Mouse (Mus musculus): ENCODE results near the gene Izumo3. TPM values are rescaled to one million over a fixed set of nuclear protein-coding genes. Genes with fewer than 3 reads are reported as not detected.
"Not testable (repeated sequence)": the region's sequence is repeated elsewhere in the genome, so short reads cannot be mapped to it uniquely, and the experiment has no call there.

Izumo3 gene
- polyA plus RNA-seq (2016; fragmentation: Nextera tagmentation; extraction: Ambion mirVana), result not detected in 2 replicates

DNA sequence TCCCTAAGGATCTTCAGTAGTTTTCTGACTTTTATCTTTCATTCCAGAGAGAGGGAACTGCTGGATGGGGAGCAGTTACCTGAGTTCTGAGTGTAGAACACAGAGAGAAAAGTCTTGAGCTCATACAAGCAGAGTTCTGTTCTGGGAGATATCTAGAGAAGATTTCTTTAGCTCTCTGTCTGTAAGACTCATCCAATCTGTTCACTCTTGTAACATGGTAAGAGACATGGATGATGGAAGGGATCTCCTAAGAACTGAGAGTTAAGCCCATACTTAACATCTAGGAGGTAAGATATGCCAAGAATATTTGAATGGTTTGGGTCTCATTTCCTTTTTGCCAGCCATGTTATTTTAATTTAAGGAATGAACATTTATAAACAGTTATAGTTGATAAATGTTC, at the start of gene Izumo3:
Gene Izumo3, minus strand, starts transcription at position 101 of the 400 bp plus-strand sequence.
- Histone ChIP-seq H3K36me3 (no peaks in the 10 kb centered on the region), H3K9me3 (replicated peaks) (no peaks in the 10 kb centered on the region), H3K4me3 (no peak within 1 kb of the TSS), H3K27ac (no peak within 1 kb of the TSS), H3K4me1 (no peaks in the 10 kb centered on the region), H3K27me3 (ENCODE audit: low read depth, poor library complexity, severe bottlenecking) (no peaks in the 10 kb centered on the region)
- DNase-seq (ENCODE audit: low spot score), result no peak

DNA sequence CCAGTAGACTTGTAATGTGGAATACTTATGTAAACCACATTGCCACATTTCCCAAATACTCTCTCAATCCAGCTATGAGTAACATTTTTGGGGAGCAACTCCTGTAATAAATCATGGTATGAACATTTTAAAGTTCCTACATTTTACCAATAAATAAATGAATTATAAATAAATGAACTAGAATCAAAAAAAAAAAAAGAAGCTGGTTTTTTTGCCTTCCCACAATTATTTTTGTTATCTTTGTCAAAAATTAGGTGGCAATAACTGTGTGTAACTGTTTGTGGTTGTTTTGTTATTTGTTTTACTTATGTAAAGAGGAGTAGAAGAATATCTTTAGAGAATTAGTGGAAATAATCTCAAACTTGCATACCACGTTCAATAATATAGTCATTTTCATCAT, 44.6 kb upstream of the Izumo3 start, which contains the start of gene Gm12666:
Gene Gm12666, minus strand, starts transcription at position 101 of the 400 bp plus-strand sequence.
- H3K9me3 ChIP-seq (replicated peaks); H3K27me3 ChIP-seq (ENCODE audit: low read depth, poor library complexity, severe bottlenecking); H3K4me1 ChIP-seq; H3K27ac ChIP-seq; H3K36me3 ChIP-seq; H3K4me3 ChIP-seq; DNase-seq (ENCODE audit: low spot score): not testable (repeated sequence)
- 85% methylated on average over 1 of the region's 1 CpGs for WGBS

DNA sequence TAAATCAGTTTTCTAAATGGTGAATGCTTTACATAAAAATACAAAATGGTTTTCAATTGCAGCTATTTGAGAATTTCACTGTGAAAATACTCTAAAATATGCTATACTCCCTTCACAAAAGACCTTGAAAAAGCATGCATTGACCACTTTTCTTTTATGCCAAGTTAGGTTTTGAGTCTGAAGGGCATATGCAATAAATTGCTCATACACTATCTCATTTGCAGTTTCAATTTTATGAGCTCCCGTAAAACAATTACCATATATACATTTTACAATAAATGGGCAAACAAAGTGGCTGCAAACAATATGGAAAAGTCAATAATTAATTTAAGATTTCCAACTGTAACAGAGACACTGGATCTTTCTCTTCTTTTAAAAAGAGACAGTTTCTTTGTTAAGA, 5.6 kb upstream of the Izumo3 start:
- no peak overlapping the region for H3K4me3 ChIP-seq
- no peaks in the 10 kb centered on the region for H3K36me3 ChIP-seq
- no peak for DNase-seq (ENCODE audit: low spot score)
- 96% methylated on average over 1 of the region's 1 CpGs for WGBS
- no peaks in the 10 kb centered on the region for H3K27me3 ChIP-seq (ENCODE audit: low read depth, poor library complexity, severe bottlenecking)
- no peaks in the 10 kb centered on the region for H3K4me1 ChIP-seq
- H3K9me3 ChIP-seq (replicated peaks), result no peaks in the 10 kb centered on the region
- H3K27ac ChIP-seq, result no peak overlapping the region

DNA sequence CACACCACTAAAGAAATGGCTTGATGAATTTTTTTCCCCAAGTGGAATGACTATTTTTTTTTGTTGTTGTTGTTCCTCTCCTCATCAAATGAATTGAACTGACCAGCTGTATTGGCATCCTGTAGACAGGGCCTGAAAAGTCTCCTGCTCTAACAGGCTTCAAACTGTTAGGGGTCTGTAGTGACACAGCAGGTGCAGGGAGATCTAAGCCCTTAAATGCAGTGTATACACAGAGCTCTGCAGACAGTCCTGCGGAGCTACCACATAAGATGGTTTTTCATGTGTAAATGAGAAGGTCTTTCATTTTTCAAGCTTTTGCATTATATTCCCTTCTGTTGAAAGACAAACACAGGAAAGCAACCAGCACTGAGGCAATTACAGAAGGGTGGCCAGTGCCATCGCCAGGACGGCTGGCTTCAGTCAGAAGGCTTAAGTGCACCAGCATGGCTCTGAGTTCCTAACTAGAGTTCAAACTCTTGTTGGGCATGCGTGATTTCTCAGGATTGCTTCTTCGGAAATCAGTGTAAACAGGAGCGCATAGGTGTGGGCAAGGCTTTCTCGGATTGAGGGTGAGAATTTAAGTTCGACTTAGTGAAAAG, 35.5 kb downstream of the Izumo3 start:
- Histone ChIP-seq H3K9me3 (replicated peaks) (no peaks in the 10 kb centered on the region), H3K36me3 (no peaks in the 10 kb centered on the region), H3K4me1 (no peaks in the 10 kb centered on the region), H3K4me3 (no peak overlapping the region), H3K27ac (no peak overlapping the region), H3K27me3 (ENCODE audit: low read depth, poor library complexity, severe bottlenecking) (no peaks in the 10 kb centered on the region)
- WGBS, result 44% methylated on average over 8 of the region's 8 CpGs
- no peak for DNase-seq (ENCODE audit: low spot score)

DNA sequence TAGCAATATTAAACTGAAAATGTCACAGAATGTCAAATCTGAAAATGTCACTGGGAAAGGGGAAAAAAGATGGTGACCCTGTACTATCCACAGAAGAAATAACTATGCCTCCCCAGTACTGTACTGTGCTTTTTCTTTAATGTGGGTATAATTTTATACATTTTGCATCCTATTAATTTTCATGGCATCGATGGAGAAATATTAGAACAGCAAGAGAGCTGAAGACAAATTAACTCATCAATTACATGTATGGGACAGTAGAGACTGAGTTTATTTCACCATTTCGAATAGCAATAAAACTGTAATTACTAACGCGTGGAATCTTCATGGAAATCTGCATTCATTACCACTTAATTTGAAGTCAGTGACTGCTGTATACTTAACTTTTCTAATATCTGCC, 49.6 kb downstream of the Izumo3 start:
- DNase-seq (ENCODE audit: low spot score), result no peak
- Histone ChIP-seq H3K4me3 (no peak overlapping the region), H3K36me3 (no peaks in the 10 kb centered on the region), H3K4me1 (no peaks in the 10 kb centered on the region), H3K27ac (no peak overlapping the region), H3K27me3 (ENCODE audit: low read depth, poor library complexity, severe bottlenecking) (no peaks in the 10 kb centered on the region), H3K9me3 (replicated peaks) (no peaks in the 10 kb centered on the region)
- 93% methylated on average over 4 of the region's 4 CpGs for WGBS

DNA sequence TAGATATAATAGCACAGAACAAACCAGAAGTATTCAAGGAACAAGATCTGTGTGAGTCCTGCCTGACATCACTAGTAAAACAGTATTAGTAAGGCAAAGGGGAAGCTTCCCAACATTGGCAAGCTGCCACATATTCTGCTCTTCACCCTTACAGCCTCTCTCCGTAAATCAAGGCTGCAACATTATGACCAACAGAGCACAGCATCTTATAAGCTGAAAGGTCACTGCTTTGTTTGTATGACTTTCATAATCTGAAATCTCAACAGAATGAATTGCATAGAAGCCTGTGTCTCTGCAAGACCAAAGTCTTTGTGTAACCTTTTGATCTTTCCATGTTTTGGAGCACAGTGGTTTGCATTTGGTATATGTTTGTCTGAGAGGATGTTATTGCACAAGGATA, 51.1 kb downstream of the Izumo3 start:
- Histone ChIP-seq H3K4me3 (no peak overlapping the region), H3K4me1 (no peaks in the 10 kb centered on the region), H3K9me3 (replicated peaks) (no peaks in the 10 kb centered on the region), H3K27me3 (ENCODE audit: low read depth, poor library complexity, severe bottlenecking) (no peaks in the 10 kb centered on the region), H3K27ac (no peak overlapping the region), H3K36me3 (no peaks in the 10 kb centered on the region)
- DNase-seq (ENCODE audit: low spot score), result no peak
- 90% methylated on average over 1 of the region's 1 CpGs for WGBS

Other genes starting within 250 kb of the Izumo3 start
- gene Gm12666, start 44.5 kb upstream of the Izumo3 start, polyA plus RNA-seq (2016; fragmentation: Nextera tagmentation; extraction: Ambion mirVana), result not detected in 2 replicates